Mouse (Mus musculus) kidney, postnatal 10 days (tissue): ENCODE data around the gene Per2.
"Not testable (repeated sequence)": the region's sequence is repeated elsewhere in the genome, so short reads cannot be mapped to it uniquely, and the experiment has no call there.

Experiments
- DNase-seq: peaks from one replicate; pipeline ENCODE4 v3.0.0; 2021; ENCODE audit warnings: mixed read lengths

The Per2 gene

DNA sequence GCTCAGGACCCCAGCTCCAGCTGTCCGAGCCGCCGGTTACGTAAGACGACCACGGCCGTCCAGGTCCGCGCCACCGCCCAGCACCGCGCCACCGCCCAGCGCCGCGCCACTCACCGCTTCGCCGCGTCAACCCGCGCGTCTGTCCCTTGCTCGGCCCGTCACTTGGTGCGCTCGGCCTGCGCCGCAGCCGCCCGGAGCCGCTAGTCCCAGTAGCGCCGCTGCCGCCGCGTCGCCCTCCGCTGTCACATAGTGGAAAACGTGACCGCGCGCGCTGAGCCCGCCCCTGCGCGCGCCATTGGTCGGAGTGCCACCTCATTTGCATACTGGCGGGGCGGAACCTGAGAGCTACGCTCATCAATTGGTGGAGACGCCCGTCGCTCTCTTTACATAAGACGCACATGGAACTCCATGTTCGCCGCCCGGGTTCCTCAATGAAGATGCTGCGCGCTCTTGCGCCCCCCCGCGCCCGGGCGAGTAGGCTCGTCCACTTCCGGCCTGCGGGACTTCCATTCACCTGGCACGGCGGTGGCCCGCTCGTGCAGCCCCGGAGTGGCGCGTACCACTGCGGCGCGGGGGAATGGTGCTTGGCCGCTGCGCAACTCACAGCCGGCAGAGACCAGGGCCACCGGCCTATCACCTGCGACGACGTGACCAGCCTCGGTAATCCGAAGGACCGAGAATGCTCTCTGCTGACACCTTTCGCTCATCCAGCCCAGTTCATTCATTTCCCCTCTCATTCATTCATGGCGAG lies at the start of gene Per2:
Gene Per2, minus strand, starts transcription at position 266 of the 751 bp plus-strand sequence.
- peak; percentile 99 for DNase-seq

DNA sequence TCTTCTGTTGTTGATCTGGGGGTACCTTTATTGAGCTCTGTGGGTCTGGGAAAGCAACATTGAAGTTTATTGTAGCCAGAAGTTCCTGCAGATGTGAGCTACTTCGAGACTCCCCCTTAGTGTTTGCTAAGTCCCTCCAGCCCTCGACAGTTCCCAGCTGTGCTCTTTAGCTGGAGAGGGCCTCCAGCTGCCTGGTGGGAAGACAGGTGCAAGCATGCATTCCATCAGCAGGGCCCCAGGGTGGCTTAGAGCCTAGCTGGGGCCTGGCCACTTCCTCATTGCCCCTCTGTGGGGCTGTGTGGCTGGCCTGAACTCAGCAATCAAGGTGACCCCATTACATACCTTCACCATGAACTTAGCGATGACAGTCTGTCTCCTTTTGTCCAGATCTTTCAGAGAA lies 45.5 kb upstream of the Per2 start:
- DNase-seq, result no peak

DNA sequence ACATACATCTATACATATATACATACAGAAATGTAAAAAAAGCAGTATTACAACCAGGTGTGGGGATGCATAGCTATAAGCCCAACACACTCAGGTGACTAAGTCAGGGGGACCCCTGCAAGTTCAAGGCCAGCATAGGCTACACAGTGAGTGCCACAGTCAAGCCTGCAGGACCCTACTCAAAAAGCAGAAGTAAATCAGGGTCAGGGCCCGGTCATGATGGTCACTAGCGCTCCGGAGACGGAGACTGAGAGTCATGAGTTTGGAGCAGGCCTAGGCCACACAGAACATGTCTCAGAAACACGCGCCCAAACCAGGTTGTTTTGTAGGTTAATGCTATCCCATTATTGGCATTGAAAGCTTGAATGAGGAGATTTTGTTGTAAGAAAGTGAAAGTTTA lies 39.5 kb upstream of the Per2 start:
- DNase-seq, result no peak

DNA sequence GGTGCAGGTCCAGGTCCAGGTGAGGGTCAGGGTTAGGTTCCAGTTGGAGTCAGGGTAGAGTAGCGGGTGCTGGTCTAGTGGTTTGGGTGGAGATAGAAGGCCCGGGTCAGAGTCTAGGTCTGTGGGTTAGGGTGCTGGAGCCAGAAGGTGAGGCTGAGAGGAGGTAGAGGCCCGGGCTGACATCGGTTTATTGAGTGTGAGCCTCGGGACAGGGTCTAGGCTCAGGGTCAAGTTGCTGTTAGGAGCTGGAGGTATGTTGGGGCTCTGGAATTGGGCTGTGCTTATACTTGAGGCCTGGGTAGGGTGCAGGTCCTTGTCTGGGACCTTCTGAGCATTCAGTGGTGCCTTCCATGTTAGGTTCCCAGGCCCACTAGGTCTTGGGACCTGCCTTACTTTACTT lies 36.2 kb upstream of the Per2 start:
- no peak for DNase-seq

DNA sequence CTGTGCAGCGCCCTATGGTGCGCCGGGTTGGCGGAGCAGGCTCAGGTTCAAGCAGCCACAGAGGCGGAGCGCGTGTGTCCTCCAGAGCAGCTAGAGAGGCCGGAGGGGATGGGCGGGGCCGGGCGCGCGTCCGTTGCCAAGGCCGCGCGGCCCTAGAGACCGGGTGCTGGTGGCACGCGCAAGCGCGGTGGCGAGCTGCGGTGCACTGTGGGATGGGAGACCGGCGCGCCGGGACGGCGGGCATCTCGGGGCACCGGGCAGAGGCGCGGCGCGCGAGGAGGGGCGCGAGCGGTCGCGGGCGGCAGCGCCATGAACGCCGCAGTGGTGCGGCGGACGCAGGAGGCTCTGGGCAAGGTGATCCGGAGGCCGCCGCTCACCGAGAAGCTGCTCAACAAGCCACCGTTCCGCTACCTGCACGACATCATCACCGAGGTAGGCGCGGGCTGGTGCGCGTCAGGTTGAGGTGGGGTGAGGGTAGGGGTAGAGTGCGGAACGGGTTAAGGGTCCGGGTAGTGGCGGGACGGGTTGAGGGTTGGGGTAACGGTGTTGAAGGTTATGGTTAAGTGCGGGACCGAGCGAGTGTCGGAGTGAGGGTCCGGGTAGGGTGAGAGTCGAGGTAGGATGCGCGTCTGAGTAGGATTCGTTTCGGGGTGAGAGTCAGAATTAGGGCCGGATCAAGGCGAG lies 35.5 kb upstream of the Per2 start, which contains the start of gene Traf3ip1:
Gene Traf3ip1, plus strand, starts transcription at position 191 of the 684 bp plus-strand sequence.
- peak; percentile 97 for DNase-seq

DNA sequence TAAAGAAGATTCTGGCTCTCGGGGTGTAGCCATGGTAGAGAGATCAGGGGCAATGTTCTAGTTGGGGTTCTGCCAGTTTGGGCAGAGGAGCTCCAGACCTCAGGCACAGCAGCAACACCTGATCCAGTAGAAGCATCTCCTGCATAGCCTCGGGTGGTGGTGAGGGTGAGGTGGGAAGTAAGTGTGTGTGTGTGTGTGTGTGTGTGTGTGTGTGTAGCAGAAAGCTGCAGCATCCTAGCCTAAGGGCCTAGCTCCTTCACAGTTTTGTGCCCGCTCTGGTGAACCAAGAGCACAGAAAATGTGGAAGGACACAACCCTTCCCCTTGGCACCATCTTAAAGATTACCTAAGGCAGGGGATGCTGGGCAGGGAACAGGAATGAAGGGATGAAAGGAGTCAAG lies 34.8 kb upstream of the Per2 start:
- no peak for DNase-seq

DNA sequence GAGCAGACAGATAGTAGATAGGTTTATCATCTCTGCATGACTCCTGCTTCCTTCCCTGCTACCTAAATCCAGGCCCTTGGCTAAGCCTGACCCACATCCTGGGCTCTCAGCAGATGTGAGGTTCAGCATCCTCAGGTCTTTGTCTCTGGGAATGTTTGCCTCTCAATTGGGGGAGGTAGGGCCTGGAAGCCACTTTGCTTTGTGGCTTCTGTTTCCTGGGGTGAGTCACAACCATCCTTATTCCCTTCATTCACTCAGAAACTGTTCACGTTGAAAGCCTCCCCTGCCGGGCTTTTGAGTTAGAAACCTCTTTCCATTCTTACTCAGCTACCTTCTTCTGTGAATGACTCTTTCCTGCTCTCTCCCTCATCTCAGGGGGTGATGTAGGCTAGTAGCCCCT lies 33.6 kb upstream of the Per2 start:
- DNase-seq, result no peak

DNA sequence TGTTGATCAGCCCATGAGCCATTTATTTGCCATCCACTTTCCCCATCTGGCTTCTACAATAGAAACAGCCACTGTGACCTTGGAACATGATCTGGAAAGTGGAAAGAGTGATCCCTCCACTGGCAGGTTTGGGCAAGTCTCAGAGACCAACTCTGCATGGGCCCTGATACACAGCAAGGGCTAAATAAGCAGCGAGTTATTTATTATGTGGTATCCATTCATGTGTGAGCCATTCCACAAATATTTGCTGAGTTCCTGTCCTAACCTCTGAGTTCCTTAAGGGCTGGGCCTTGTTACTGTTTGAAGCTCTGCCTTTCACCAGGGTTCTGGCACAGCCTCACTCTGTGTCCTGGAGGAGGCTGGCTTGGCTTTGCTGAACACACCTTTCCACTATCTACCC lies 31.2 kb upstream of the Per2 start:
- DNase-seq, result peak; percentile 43

DNA sequence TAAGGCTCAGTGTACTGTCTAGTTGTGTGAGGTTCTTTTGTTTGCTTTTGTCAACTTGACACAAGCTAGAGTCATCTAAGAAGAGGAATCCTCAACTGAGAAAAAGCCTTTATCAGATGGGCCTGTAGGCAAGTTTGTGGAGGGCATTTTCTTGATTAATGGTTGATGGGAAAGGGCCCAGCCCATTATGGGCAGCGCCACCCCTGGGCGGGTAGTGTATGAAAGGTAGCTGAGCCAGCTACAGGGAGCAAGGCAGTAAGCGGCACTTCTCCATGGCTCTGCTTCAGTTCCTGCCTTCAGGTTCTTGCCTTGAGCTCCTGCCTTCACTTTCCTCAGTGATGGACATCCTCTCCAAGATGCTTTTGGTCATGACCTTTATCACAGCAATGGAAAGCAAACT lies 27.0 kb upstream of the Per2 start:
- no peak for DNase-seq

DNA sequence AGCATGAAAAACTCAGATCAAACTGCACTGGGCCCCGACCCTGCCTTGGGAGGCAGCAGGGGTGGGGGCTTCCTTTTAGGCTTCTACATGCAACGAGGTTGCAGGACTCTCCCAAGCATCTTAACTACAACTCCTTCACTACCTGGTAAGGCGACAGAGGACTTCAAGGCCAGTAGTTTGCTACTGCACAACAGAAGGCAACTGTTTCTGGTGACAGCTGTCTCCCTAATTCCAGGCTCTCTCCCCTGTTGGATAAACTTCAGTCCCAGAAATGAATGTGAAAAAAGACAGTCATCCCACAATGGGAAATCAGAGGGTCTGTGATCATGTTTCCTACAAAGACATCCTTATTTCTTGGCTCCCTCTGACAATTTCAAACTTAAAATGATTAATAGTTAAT lies 26.3 kb upstream of the Per2 start:
- no peak for DNase-seq

DNA sequence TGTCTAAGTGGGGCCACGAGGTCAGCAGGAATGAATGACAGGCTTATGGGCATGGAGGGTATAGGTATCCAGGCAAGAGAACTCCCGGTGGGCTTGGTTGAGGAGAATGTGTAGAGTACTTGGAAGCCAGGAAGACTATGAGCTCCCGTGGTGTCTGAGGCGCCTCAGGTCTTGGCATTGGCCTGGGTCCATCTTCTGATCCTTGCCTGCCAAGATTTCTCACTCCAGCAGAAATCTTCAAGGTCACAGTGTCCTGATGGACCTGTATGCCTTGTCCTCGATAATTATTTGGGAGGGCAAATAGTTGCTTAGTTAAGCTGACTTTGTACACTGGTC lies 24.9 kb upstream of the Per2 start:
- DNase-seq, result peak; percentile 20

DNA sequence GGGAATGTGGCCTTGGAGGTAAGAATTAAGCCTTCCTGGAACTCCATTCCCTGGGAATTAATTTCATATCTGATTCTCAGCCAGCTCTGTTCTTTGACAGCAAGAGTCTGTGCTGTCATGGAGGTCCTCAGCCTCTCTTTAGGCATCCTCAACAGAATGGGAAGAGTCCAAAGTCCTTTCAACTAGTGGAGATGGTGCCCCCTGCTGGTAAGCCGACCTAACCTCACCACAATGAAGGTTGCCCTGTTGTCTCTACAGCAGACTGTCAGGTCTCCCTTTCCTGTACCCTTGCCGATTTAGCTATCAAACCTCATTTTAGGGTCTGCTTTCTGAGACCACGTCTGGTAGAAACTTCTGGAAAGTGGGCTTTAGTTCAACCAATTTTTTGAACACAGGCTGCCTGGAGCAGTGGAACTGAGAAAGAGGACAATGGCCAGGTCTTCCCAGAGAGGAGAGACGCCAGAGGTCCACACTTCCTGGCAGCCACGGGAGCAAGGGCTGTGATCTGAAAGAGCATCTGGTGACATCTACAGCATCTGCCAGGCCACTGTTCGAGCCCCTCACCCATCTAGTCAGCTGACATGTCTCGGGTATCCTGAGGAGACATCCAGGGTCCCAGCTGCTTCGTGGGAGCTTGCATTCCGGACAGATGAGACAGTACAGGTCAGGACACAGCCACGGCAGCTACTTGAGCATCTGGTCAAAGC lies 24.3 kb upstream of the Per2 start:
- DNase-seq, result peak; percentile 93

DNA sequence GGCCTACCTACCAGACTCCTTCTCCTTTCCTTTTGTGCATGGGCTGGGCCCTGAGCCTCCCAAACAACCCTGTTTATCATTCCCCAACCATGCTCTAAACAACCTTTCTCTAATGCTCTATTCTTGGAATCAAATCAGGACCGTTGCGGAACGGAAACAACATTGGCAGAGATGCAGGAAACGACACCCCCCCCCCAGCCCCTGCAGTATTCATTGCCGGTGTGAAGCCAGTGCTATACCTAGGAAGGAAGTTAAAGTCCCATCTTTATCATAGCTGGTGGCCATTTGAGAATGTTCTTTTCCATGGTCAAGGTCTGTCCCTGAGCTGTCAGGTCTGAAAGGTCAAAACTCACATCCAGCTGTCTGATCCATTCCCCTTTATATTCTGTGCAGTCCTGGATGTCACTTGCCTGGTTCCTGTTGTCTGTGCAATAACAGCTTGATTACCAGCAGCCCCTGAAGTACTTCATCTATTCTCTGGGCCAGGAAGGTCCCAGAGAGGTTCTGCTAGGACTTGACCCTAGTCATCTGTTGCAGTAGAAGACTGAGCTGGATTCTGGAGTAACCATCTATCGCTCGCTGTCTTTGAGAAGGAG lies 23.6 kb upstream of the Per2 start:
- no peak for DNase-seq

DNA sequence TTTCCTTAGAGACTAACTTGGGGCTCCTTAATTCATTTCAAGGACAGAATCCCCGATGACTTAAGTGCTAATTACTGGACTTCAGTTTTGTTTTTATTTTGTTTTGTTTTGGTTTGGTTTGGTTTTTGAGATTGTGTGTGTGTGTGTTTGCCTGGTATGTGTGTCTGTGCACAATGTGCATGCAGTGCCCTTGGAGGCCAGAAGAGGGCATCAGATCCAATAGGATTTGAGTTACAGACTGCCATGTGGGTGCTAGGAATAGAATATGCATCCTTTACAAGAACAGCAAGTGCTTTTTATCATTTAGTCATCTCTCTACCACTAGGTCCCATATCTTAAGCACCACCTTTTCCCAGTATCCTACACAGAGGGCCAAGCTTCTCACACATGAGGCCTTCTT lies 19.8 kb upstream of the Per2 start:
- DNase-seq, result no peak

DNA sequence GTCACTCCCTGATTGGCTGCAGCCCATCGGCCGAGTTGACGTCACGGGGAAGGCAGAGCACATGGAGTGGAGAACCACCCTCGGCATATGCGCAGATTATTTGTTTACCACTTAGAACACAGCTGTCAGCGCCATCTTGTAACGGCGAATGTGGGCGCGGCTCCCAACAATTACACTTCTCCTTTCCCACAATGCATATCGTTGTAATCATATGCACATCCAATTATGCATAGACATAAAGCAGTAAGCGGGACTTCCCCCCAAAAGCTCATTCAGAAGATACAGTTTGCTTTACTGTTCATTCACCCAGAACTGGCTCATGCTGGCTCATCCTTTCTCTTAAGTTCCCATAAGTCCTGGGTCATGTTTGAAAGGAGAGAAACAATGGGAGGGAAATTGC lies 19.0 kb upstream of the Per2 start:
- DNase-seq, result not testable (repeated sequence)

DNA sequence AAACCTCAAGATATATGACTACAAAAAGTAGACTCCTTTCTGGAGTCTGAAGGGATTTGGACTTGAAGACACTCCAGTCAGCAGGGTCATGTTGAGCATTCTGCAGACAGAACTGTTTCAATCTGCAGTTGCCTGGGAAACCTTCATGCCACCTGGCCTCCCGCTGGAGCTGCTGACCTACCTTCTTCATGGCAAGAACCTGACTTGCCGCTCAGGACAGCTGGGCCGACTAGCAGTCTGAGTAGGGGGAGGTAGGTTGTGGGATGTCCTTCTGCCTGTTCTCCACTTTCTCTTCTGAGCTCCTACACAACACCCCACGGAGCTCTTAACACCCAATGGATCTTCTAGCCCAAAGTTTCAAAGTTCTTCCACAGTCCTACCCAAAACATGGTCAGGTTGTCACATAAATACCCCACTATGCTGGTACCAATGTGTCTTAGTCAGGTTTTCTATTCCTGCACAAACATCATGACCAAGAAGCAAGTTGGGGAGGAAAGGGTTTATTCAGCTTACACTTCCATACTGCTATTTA lies 10.8 kb upstream of the Per2 start:
- no peak for DNase-seq

DNA sequence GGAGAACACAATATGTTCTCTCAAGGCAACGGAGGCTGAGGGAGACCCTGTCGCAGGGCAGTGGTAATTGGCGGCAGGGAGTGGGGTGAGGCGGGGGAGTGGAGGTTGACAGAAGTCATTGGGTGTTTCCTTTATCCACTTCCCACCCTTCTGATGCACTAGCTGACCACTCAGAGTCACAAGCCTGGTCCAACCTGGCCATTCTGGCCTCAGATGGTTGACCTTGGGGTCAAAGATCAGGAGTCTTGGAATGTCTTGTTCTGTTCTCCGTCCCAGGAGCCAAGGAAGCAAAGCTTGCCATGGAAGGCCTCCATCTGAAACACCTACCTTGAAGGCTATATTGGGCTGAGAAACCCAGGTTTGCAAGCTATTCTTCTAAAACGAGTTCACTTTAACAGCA lies 7.1 kb upstream of the Per2 start:
- no peak for DNase-seq

DNA sequence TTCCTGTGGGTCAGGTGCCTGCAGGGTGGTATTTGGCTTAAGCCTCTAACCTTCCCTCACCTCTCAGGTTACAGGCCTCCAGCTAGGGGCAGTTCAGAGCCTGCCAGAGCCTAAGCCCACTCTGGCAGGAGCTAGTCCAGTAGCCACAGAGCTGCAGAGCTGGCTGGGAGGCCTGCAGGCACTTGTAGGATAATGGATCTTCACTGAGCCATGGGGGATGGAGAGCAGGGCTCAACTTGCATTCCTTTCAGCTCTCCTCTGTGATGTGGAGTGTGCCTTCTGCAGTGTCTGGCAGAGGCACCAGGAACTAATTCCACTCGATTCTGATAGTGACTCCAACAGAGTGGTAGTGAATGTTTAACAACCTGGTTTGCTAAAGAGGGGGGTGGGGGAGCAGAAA lies 6.1 kb upstream of the Per2 start:
- peak; percentile 57 for DNase-seq

DNA sequence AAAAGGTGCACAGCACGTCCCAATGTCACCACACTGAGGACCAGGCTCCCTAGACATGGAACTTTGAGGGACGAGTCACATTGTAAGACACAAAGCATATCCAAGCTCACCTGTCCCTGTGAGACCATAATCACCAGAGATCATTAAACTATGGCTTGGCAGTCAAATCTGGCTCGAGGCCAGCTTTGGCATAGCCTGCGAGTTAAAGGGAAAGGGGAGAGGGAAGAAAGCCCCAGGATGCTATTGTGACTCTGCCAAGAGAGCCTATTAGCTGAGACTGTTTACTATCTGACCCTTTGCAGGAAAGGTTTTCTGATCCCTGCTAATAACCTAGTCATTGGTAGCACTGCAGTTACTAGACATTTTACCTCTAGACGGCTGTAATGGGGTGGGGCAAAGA lies 5.3 kb upstream of the Per2 start:
- peak; percentile 65 for DNase-seq

DNA sequence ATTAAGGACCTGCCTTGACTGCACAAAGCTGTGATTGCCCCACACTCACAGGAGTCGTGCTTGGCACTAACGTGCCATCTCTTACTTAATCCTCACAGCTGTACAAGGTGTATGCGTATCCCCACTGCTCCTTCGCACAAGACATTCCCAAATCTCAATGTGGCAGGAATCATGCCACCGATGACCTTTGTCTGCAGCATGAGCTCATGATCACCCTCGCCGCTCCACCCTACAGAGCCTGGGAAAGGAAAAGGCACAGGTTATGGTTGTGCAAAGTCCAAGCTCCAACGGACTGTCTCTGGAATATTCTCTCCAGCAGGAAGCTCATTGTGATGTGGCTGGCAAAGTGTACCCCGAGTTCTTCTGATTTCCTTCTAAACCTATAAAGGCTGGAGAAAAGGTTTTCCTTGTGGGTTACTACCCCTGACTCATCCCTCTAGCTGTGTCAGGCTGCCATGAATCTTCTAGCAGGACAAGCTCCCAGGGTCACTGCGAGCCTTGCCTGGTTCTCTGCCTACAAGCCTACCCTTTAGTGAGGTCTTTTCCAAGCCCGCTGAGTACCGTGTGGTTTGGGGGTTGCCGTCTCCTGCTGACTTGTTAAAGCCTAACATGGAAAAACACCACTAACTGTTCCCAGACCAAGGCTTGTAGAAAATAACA lies 4.3 kb upstream of the Per2 start:
- peak; percentile 14 for DNase-seq

DNA sequence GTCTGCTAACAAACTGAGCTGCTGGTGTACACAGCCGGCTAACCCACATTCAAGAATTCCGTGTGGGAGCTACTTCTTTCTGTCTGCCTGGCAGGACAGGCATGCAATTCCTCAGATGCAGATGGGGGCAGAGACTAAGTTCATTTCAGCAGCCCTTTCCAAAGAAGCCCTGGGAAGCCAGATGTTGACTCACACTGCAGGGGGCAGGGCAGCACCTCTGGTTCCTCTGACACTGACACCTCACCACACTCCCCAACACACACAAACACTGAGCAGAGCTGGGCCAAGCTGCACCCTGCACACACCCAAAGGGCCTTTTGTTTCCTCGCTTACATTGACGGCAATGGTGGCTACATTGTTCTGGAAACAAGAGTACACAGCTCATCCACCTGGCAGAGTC lies 1.4 kb upstream of the Per2 start:
- DNase-seq, result peak; percentile 9

DNA sequence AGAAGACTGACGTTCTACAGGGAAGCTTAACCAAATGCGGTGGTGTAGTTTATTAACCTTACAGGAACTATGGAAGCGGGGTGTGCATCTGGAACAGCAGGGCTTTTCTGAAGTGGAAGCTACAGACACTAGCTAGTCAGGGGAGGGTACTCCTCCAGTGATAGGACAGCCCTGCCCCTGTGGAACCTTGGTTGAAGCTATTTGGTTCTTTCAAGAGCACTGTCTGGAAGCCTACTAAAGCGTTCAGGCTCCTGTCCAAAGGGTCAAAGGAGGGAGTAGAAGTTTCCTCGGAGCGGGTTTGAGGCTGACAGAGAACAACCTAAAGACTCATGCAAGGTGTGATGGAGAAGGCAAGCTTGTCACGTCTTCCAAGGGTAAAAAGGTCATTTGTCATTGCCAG lies 945 bp upstream of the Per2 start:
- DNase-seq, result peak; percentile 6
